Mouse (Mus musculus) MEL (cell line): ENCODE data around the gene Grcc10. TPM values are rescaled to one million over a fixed set of nuclear protein-coding genes. Genes with fewer than 3 reads are reported as not detected.
A peak's percentile ranks its signal among the peaks of the same experiment; 100 is the strongest.

ENCODE experiments used
- DNase-seq: peaks from one replicate; pipeline ENCODE4 v3.0.0; 2011; ENCODE audit warnings: low read depth, low spot score
- H3K27ac ChIP-seq: 2 replicates; pipeline ENCODE4 v1.5.1; 2012; ENCODE audit warnings: low read depth, mild to moderate bottlenecking, control low read depth, low read length, moderate library complexity; ENCODE audit not compliant: control insufficient read depth
- H3K27me3 ChIP-seq, 2 experiments: fragments of 150-350 bp in 1 of 2; sonication (generic) in 1 of 2; 2 replicates each; pipeline ENCODE4 v1.6.1; 2012; ENCODE audit warnings: low read length in 2 of 2, mild to moderate bottlenecking in 2 of 2, improper control_type of control experiment in 1 of 2, moderate library complexity in 1 of 2; ENCODE audit not compliant: insufficient read depth in 2 of 2, control insufficient read depth in 1 of 2
- H3K36me3 ChIP-seq, 2 experiments: 2 replicates each; pipeline ENCODE4 v1.6.1; 2012 to 2014; ENCODE audit warnings: low read length in 2 of 2, improper control_type of control experiment in 1 of 2, inconsistent platforms in 1 of 2, mild to moderate bottlenecking in 1 of 2; ENCODE audit not compliant: insufficient read depth in 2 of 2, control insufficient read depth in 1 of 2
- H3K4me1 ChIP-seq, 2 experiments: fragments of 150-350 bp in 1 of 2; sonication (generic) in 1 of 2; 2 replicates each; pipeline ENCODE4 v1.6.1; 2012; ENCODE audit warnings: low read length in 2 of 2, improper control_type of control experiment in 1 of 2, mild to moderate bottlenecking in 1 of 2; ENCODE audit not compliant: insufficient read depth in 2 of 2, control insufficient read depth in 1 of 2
- H3K4me3 ChIP-seq, 2 experiments: fragments of 150-350 bp in 1 of 2; sonication (generic) in 1 of 2; 2 replicates each; pipeline ENCODE4 v1.5.1; 2012; ENCODE audit warnings: low read depth in 2 of 2, low read length in 2 of 2, mild to moderate bottlenecking in 2 of 2, moderate library complexity in 2 of 2, control low read depth in 1 of 2, improper control_type of control experiment in 1 of 2; ENCODE audit not compliant: control insufficient read depth in 1 of 2, insufficient read depth in 1 of 2
- H3K79me2 ChIP-seq: 2 replicates; pipeline ENCODE4 v1.6.1; 2012; ENCODE audit warnings: mild to moderate bottlenecking, low read length, moderate library complexity; ENCODE audit not compliant: control insufficient read depth, poor library complexity, insufficient read depth
- H3K9ac ChIP-seq: 2 replicates; pipeline ENCODE4 v1.6.1; 2012; ENCODE audit warnings: low read depth, mild to moderate bottlenecking, control low read depth, low read length, moderate library complexity; ENCODE audit not compliant: control insufficient read depth, poor library complexity, severe bottlenecking
- H3K9me3 ChIP-seq: fragments of 150-350 bp; sonication (generic); replicated peaks from 2 replicates; pipeline ENCODE4 v1.6.1; 2012; ENCODE audit warnings: mild to moderate bottlenecking, low read length, improper control_type of control experiment, moderate library complexity; ENCODE audit not compliant: insufficient read depth
- CHD2 ChIP-seq: IDR thresholded peaks from 2 replicates; pipeline ENCODE4 v1.6.1; 2011; ENCODE audit warnings: low read length, improper control_type of control experiment
- ELF1 ChIP-seq: IDR thresholded peaks from 2 replicates; pipeline ENCODE4 v1.6.1; 2014; ENCODE audit warnings: low read depth, mild to moderate bottlenecking, inconsistent platforms, low read length, improper control_type of control experiment, moderate library complexity
- EP300 ChIP-seq, 2 experiments: IDR thresholded peaks; 2 replicates each; pipeline ENCODE4 v1.6.1; 2011; ENCODE audit warnings: improper control_type of control experiment in 2 of 2, low read length in 2 of 2, low read depth in 1 of 2, mild to moderate bottlenecking in 1 of 2
- HCFC1 ChIP-seq: IDR thresholded peaks from 2 replicates; pipeline ENCODE4 v1.6.1; 2012; ENCODE audit warnings: low read depth, mild to moderate bottlenecking, inconsistent platforms, low read length, improper control_type of control experiment, moderate library complexity
- JUND ChIP-seq: IDR thresholded peaks from 2 replicates; pipeline ENCODE4 v1.6.1; 2011; ENCODE audit warnings: low read depth, mild to moderate bottlenecking, improper control_type of control experiment, low read length
- KAT2A ChIP-seq: conservative IDR thresholded peaks from 2 replicates; pipeline ENCODE4 v1.6.1; 2012; ENCODE audit warnings: low read depth, low read length, improper control_type of control experiment, inconsistent platforms
- MAZ ChIP-seq: IDR thresholded peaks from 2 replicates; pipeline ENCODE4 v1.6.1; 2012; ENCODE audit warnings: low read depth, mild to moderate bottlenecking, inconsistent platforms, low read length, improper control_type of control experiment
- NELFE ChIP-seq: IDR thresholded peaks from 2 replicates; pipeline ENCODE4 v1.6.1; 2011; ENCODE audit warnings: low read depth, low read length, improper control_type of control experiment
- POLR2AphosphoS2 ChIP-seq: IDR thresholded peaks from 2 replicates; pipeline ENCODE4 v1.6.1; 2011; ENCODE audit warnings: low read length, improper control_type of control experiment
- RCOR1 ChIP-seq: IDR thresholded peaks from 2 replicates; pipeline ENCODE4 v1.6.1; 2012; ENCODE audit warnings: low read depth, mild to moderate bottlenecking, inconsistent platforms, low read length, improper control_type of control experiment
- SIN3A ChIP-seq: IDR thresholded peaks from 2 replicates; pipeline ENCODE4 v1.6.1; 2012; ENCODE audit warnings: low read length, improper control_type of control experiment, inconsistent platforms
- SMC3 ChIP-seq: IDR thresholded peaks from 2 replicates; pipeline ENCODE4 v1.6.1; 2011; ENCODE audit warnings: low read depth, low read length, improper control_type of control experiment
- TAL1 ChIP-seq: IDR thresholded peaks from 2 replicates; pipeline ENCODE4 v1.6.1; 2012; ENCODE audit warnings: mild to moderate bottlenecking, inconsistent platforms, low read length, moderate library complexity, mixed read lengths
- USF1 ChIP-seq: IDR thresholded peaks from 2 replicates; pipeline ENCODE4 v1.6.1; 2014; ENCODE audit warnings: low read depth, mild to moderate bottlenecking, inconsistent platforms, low read length, improper control_type of control experiment, moderate library complexity
- ZKSCAN1 ChIP-seq: IDR thresholded peaks from 2 replicates; pipeline ENCODE4 v1.6.1; 2012; ENCODE audit warnings: low read depth, mild to moderate bottlenecking, inconsistent platforms, low read length, improper control_type of control experiment, moderate library complexity
- ZMIZ1 ChIP-seq: IDR thresholded peaks from 2 replicates; pipeline ENCODE4 v1.6.1; 2012; ENCODE audit warnings: low read depth, mild to moderate bottlenecking, inconsistent platforms, low read length, improper control_type of control experiment, moderate library complexity
- polyA plus RNA-seq, 2 experiments: library from polyadenylated mRNA; stranded (reverse) in 1 of 2; unstranded in 1 of 2; fragments of >175 nt in 1 of 2; fragments of >200 nt in 1 of 2; gene quantifications; 2 replicates each; pipeline versions ENCODE4 v1.2.1 to v1.2.4; 2012; ENCODE audit warnings: low replicate concordance in 2 of 2, low read depth in 1 of 2; ENCODE audit not compliant: insufficient read length in 2 of 2, insufficient read depth in 1 of 2, missing spikeins in 1 of 2
- total RNA-seq: library from RNA; depleted of rRNA; stranded (reverse); fragments of 300-350 nt; gene quantifications from 2 replicates; pipeline ENCODE4 v1.2.3, GENCODE M21; 2012

The Grcc10 gene
- total and polyA plus RNA-seq, 3 experiments, result 57.4 to 62.9 TPM; not detected in 1

GRCm38 (mm10) chr6:124770511-124770910 is 29.3 kb upstream of the Grcc10 start:
- Histone ChIP-seq H3K9me3 (no peaks in the 10 kb centered on the region), H3K79me2 (no peaks in the 10 kb centered on the region; the same call in 1 of the 2 replicates), H3K27me3 (peaks cover 2 to 4% of the 10 kb centered on the region in 2 experiments; a peak in 3 of 4 replicates), H3K4me1 (peaks cover 0 to 15% of the 10 kb centered on the region in 2 experiments; a peak in 2 of 4 replicates), H3K4me3 (no peak overlapping the region), H3K27ac (no peak overlapping the region), H3K9ac (no peak overlapping the region), H3K36me3 (peaks cover 0 to 6% of the 10 kb centered on the region in 2 experiments; a peak in 1 of 4 replicates)
- no peak for DNase-seq
- TF ChIP-seq RCOR1 (no peak), SMC3 (no peak), TAL1 (no peak)

- Histone ChIP-seq H3K27ac (no peak overlapping the region), H3K9me3 (no peaks in the 10 kb centered on the region), H3K4me3 (peak overlapping the region; percentile 75 to 80; a peak in 3 of 4 replicates), H3K79me2 (no peaks in the 10 kb centered on the region; the same call in 1 of the 2 replicates), H3K4me1 (peaks cover 0 to 15% of the 10 kb centered on the region in 2 experiments; a peak in 2 of 4 replicates), H3K9ac (peak overlapping the region; percentile 71), H3K27me3 (peaks cover 2 to 4% of the 10 kb centered on the region in 2 experiments; a peak in 3 of 4 replicates), H3K36me3 (peaks cover 0 to 6% of the 10 kb centered on the region in 2 experiments; a peak in 1 of 4 replicates)
- TF ChIP-seq ZKSCAN1 (no peak), KAT2A (no peak)
- no peak for DNase-seq
These were observed 28.8 kb upstream of the Grcc10 start for GRCm38 (mm10) chr6:124770013-124770412.

GRCm38 (mm10) chr6:124769101-124769765 is 28.1 kb upstream of the Grcc10 start, which contains the start of gene Eno2:
TSS of gene Eno2 (minus strand) at chr6:124769673.
- DNase-seq, result peak; percentile 79
- peaks cover 1 to 2% of the 10 kb centered on the region in 2 experiments; a peak in 3 of 4 replicates for H3K27me3 ChIP-seq

More at GRCm38 (mm10) chr6:124769101-124769765, 28.1 kb upstream of the Grcc10 start, which contains the start of gene Eno2:
- Histone ChIP-seq H3K4me1 (peaks cover 0 to 15% of the 10 kb centered on the region in 2 experiments; a peak in 2 of 4 replicates), H3K27ac (no peak within 1 kb of the TSS; the same call in 1 of the 2 replicates), H3K9me3 (no peaks in the 10 kb centered on the region), H3K79me2 (no peaks in the 10 kb centered on the region; the same call in 1 of the 2 replicates), H3K9ac (peak within 1 kb of the TSS; percentile 71), H3K4me3 (peak within 1 kb of the TSS; percentile 75 to 80), H3K36me3 (peaks cover 0 to 6% of the 10 kb centered on the region in 2 experiments; a peak in 1 of 4 replicates)
- TF ChIP-seq SIN3A, result peak; percentile 29; the same call in 1 of the 2 replicates
- peak; percentile 50 for TF ChIP-seq HCFC1
- TF ChIP-seq JUND, result no peak
- no peak for TF ChIP-seq TAL1
- TF ChIP-seq ZMIZ1, result peak; percentile 39; the same call in 1 of the 2 replicates
- no peak for TF ChIP-seq SMC3
- 0 out of 4 replicates have a peak, but pooled peaks of 1 of the 2 experiments have one; percentile 5 for TF ChIP-seq EP300 (IDR thresholded peaks at IDR 0.05; ENCODE audit: low read depth in 1 of 2, low read length in 2 of 2)
- TF ChIP-seq ELF1, result peak; percentile 20; the same call in 1 of the 2 replicates
- TF ChIP-seq NELFE, result 0 out of 2 replicates have a peak, but pooled peaks have one; percentile 28
- TF ChIP-seq POLR2AphosphoS2, result no peak
- TF ChIP-seq USF1, result peak; percentile 86
- peak; percentile 87; the same call in 1 of the 2 replicates for TF ChIP-seq MAZ
- TF ChIP-seq CHD2, result peak; percentile 21; the same call in 1 of the 2 replicates
